Mouse (Mus musculus) adipocyte (in vitro differentiated cells): Measurements from ENCODE around the gene Zmynd12.

ENCODE experiments used
- DNase-seq: peaks from one replicate; pipeline ENCODE4 v3.0.0-alpha.2; 2016; ENCODE audit warnings: low spot score

Gene Zmynd12

DNA sequence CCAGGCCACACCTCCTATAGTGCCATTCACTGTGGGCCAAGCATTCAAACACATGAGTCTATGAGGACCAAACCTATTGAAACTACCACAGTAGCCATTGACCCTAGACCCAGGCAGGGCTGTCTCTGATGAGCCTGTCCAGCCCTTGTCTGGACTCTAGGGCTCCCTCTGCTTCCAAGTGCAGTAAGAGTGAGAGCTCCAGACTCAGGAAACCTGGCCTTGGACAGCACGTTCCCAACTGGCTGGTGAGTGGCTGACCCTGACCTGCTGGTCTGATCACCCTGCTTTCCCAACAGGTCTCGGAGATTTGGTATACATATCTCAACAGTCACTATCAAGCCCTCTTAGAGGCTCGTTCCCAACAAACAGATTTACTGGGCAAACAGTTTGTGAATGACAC, 25.2 kb downstream of the Zmynd12 start:
- DNase-seq, result no peak

DNA sequence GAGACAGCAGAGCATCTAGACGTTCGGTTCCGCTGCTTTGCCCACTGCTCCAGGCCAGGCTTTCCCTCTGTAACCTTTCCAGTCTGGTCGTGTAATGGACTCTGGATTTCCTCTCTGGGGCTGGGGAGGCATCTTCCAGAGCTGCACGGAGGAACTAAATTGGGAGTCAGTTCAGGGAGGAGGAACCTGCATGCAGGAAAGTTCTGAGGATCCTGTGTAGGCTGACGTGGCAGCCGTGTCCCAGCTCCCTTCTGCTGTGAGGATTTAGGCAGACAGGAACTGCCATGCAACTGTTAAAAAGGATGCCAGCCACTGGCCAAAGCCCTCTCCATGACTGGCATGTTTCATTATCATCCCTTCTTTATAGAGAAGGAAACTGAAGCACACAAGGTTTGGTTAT, 27.8 kb downstream of the Zmynd12 start:
- DNase-seq, result no peak

DNA sequence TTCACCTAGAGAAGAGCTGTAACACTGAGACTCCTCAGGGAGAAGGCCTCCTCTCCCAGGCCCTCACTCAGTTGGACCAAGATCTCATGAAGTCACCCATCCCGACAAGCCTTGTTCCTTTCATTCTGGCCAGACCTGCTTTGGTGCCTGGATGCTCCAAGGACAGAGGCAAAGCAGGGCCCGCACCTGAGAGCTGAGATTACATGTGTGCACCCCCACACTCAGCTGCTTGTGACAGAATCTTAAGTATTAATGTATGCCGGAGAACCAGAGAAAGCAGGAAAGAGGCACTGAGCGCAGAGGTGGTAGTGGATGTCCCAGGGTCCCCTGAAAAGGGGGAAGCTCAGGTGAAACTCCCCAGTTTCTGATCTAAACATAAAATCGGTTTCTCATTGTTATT, 30.5 kb downstream of the Zmynd12 start:
- DNase-seq, result no peak

DNA sequence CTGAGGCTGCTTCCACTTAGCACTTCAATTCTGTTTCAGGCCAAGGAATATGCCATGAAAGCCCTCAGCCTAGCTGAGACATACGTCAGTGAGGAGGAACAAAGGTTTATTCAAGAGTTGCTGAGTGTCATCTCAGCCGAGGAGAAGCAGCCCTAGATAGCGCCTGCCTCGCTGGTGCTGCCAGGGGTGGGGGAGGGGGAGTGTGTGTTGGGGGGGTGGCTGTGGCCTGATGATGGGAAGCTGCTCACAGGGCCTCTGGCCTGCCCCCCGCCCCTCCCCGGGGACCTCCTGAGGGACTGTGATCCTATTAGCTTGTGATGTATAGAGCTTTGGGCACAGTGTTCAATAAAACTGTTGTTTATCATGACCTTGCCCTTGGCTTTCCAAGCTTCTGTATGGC, 30.9 kb downstream of the Zmynd12 start:
- DNase-seq, result no peak

DNA sequence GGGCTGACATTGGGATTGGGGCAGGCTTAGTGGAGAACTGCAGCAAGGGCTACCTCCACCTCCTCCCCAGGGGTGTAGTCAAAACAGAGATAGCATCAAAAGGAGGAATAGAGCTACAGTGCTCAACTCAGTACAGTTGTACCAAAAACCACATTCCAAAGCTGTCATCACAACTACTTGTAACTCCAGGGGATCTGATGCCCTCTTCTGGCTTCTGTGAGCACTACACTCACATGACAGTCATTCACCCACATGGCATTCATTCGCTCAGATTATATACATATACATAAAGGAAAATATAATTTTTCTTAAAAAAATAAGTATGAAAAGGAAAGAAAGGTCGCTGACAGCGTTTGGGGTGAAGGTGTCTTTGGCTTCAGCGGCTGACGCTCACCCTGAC, 37.7 kb downstream of the Zmynd12 start:
- DNase-seq, result peak; percentile 14

DNA sequence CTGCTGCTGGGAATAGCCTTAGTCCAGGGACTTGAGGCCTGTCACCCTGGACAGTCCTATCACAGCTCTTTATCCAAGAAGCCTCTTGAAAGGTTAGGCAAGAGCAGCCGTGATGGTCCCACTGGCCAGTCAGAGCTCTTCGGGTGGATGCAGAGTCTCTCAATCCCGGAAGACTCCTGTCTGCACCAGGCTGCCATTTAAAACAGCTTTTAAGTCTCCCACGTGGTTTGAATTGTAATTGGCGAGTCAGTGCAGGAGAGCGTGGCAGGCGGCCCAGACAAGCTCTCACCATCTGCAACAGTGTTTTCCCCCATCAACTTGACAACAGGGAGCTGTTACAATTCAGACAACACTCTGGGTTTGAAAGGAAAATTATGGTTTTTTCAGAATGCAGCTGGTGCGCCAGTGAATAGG, 38.1 kb downstream of the Zmynd12 start:
- DNase-seq, result peak; percentile 72

DNA sequence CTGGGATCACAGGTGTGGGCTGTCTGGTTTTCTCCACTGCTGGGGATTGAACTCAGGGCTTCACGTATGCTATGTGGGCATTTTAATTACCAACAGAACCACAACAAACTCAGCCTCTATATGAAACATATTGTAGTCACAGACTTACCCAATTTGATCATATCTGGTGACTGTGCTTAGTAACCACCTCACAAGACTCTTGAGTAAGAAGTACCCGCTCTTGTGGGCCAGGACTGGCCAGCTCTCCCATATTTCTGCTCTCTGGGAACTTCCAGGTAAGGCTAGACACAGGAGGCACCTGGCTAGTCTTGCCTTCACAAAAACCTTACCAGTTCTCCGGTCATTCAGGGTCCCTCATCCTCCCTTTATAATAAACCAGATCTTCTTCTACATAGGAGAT, 39.8 kb downstream of the Zmynd12 start:
- no peak for DNase-seq

DNA sequence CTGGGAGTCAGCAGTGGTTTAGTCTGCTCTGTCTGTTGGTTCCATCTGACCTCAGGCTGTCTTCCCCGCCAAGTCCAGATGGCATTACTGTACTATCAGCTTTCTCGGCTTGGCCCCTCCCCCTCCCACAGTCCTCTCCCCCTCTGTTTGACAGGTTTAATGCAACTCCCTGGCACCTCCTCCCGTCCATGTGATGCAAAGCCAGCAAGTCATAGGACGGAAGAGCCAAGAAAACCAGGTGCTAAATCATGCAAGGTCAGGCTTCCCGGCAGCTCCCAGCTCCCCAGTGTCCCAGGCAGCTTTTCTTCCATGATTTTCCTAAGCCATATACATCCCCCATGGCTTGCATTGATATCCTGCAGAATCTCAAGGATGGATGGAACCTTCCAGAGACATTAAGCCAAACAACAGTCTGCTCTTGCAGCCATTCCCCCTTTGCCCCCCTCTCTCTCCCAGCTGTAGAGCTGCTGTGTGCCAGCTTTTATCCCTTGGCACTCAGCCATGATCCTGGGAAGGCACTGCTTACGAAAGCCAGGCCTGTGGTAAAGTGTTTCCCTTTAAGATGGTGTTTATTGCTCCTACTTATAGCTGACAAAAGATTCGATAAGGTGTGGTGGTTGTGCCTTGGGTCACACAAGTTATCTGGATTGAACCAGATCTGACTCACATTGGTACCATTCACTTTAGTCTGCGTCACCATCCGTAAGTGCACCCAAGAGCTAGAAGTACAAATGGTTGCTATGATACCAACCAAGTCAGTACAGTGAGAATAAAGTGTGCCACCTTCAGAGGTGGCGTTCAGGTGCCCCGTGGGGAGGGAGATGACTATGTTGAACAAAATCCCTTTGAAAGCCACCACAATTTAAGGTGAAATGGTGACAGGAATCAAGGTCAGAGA, 40.5 kb downstream of the Zmynd12 start:
- peak; percentile 89 for DNase-seq

DNA sequence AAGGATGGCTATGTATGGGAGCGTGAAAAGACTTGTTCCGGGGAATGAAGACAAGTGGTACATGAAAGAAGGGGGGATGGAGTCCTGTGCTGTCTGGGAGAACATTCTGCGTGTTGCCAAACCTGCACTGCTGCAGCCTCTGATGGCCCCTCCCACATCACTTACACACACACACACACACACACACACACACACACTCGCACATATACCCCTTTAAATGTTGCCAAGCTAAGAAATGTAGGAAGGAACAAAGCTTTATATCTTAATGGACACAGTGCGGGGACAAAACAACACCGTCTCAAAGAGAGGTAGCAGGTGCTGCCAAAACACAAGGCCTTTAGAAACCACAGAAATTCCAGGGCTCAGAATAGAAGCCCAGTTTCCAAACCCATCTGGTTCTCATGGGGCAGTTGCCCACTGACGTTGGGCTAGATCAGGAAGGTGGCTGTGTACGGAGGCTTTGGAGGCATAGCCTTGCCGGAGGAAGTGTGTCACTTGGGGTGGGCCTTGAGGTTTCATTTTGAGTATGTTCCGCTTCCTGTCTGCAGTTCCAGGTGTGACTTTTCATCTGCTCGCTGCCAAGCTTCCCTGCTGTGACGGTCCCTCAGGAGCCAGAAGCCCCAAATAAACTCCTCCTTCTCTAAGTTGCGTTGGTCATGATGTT, 41.3 kb downstream of the Zmynd12 start:
- DNase-seq, result no peak

DNA sequence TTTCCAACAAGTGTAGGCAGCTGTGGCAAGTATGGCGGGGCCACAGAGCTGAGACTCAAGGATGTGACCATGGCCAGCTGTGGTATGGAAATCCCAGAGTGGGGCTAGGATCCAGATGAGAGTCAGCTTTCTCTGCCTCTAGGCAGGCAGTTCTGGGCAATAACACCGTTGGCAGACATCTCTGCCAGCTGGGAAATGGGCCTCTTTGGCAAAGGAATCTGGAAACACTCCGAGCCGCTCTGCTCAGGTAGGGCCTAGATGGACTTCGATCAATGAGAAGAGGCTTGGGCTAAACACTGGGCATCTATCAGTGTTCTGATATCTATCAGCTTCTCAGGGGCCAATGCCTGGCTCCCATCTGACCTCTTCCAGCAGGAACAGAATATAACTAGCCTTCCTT, 43.2 kb downstream of the Zmynd12 start:
- no peak for DNase-seq

DNA sequence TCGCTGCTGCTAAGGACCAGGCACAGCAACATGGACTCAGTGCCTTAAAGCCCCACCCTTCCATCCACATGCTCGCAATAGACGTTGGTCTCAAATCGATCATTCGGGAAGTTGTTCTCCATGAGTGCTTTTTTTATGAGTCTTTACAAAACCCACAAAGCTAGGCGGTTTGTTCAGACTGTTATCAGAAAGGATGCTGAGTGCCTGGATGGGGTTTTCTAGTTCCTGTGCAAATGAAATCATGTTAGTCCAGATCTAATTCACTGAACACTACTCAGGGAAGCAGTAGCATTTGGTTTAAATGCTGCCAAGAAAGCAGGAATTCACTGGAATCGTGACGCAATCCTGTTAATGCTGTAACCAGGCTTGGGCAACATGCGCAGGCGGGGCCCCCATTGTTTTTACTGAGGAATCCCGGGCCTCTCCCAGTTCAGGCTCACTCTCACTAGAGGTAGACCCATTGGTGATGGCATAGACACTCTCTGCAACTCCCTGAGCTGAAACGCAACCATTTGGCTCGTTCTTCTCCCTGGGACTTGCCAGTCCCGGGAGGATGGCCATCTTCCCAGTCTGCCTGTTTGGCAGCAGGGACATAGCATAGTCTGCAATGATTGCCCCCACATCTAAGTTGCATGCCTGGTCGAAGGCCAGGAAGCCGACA, 45.2 kb downstream of the Zmynd12 start:
- DNase-seq, result peak; percentile 69

DNA sequence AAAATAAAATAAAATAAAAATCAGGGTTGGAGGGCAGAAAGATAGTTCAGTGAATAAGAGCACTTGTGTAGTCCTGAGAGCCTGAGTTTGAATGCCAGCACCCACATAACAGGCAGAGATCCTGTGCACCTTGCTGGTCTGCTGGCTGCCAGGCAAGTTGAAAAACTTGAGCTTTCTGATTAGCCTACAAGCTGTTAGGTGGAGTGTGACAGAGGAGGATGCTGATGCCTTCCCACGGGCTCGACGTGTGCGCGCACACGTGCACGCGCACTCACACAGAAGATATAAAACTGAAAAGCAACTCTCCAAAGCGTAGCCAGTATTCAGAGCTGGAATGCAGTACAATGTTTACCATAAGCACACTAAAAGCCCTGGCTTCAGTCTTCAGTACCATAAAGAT, 49.9 kb downstream of the Zmynd12 start:
- no peak for DNase-seq

DNA sequence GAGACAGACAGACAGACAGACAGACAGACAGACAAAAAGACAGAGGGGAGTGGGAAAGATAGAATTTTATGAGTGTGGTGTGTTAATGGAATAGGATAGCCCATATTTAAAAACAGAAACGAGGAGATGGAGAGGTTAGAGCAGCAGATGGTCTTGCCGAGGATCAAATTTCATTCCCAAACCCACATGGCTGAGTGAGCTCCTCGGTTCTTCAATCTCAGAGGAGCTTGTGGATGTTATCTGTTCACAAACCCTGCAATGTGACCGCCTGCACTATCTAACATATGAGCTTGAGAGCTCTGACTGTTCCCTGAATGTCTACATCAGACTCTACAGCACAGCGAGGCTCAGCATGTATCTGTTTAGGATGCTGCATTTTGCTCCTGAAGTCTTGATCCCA, 50.5 kb downstream of the Zmynd12 start:
- no peak for DNase-seq

DNA sequence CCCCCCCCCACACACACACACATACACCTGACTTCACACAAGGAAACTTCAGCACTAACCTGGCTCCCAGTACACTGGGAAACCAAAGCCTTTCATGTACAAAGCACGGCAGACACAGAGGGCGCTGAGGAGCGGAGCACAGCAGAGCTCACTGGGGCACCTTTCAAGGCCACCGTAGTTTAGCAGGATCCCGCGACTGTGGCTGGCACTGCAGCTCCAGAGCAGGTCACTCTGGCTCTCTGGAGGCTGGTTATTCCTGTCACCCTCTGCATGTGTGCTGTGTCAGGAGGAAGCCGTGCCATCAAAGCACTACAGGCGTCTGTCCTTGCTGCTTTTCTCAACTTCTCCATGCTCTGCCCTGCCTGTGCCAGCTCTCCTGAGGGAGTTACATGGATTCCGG, 60.4 kb downstream of the Zmynd12 start:
- no peak for DNase-seq

DNA sequence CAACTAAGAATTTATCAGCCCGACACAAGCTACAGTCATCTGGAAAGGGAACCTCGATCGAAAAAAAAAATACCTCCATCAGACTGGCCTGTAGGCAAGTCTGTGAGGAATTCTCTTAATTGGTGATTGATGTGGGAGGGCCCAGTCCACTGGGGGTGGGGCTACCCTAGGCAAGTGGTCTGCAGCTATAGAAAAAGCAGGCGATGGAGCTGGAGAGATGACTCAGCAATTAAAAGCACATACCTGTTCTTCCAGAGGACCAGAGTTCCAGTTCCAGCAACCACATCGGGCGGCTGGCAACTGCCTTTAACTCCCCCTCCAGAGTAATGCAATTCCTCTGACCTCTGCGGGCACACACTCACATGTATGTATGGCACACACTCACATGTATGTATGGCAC, 62.3 kb downstream of the Zmynd12 start:
- DNase-seq, result no peak

DNA sequence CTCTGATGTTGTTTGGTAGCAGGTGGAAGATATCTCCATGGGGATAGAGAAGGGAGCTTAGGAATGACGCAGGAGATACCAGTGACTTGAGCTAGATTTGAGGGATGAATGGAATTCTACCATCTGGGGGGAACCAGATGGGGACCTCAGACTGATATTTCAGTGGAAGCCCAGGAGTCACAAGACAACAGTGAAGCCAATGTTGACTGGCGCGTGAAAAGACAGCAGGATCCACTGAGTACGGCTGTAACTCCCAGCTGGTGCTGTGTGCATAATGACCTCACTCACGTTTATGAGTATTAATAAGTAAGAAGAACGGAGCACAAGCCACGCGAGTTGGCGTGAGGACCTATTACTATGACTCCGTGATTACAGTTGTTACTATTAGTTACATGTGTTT, 67.1 kb downstream of the Zmynd12 start:
- no peak for DNase-seq

DNA sequence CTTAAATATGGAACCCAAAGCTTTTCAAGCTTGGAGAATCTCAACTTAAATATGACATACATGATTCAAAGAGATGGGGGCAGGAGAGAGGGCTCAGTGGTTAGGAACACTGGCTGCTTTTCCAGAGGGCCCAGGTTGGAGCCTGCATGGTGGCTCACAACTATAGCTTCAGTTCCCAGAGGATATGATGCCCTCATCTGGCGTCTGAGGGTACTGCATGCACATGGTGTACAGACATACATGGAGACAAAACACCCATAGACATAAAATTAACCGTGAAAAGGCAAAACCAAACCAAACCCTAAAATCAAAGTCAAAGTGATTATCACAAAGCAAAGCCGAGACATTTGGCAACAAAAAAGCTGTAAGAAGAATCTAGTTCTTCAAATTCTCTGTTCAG, 68.2 kb downstream of the Zmynd12 start:
- DNase-seq, result no peak

DNA sequence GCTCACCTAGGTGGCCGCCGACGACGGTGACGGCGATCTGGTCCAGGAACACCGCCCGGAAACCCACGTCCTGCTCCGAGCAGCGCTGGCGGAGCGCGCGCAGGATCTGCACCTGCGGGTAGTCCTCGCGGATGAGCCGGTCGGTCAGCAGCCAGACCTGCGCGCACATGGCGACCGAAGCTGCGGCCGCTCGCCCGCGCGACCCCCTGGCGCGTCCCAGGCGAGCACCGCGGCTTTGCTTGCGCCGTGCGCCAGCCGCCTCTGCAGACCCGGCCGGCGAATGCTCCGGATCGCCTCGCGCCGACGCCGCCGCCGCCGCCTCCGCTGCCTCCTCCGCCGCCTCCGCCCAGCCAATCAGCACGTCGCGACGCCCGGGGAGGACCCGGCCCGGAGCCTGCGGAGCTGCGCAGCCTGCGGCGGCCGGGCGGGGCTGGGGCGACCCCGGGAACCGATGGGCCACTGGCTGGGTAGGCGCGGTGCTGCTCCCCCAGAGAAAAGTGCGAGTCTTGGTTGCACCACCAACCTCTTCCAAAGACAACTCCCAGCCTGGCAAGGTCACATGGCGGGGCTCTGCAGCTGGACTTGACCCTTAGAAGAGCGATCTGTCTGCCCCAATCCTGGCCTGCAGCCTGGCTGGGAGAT, 69.8 kb downstream of the Zmynd12 start, which contains the start of gene Rimkla:
Gene Rimkla, minus strand, starts transcription at position 338 of the 642 bp plus-strand sequence.
- no peak for DNase-seq

DNA sequence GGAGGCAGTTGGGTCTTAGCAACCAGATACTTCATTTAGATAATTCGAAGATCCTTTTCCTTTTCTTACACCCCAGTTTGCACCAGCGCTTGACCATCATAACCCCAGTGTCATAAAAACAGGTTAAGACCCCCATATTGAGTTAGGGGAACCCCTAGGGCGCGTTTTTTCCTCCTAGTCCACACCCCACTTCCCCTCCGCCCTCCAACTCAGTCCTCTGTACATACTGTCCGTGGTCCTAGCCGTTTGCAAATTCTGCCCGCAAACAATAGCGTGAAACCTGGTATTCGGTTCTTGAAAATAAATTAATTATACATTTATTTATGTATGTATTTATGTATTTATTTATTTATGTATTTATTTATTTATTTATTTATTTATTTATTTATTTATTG, 70.3 kb downstream of the Zmynd12 start:
- no peak for DNase-seq

DNA sequence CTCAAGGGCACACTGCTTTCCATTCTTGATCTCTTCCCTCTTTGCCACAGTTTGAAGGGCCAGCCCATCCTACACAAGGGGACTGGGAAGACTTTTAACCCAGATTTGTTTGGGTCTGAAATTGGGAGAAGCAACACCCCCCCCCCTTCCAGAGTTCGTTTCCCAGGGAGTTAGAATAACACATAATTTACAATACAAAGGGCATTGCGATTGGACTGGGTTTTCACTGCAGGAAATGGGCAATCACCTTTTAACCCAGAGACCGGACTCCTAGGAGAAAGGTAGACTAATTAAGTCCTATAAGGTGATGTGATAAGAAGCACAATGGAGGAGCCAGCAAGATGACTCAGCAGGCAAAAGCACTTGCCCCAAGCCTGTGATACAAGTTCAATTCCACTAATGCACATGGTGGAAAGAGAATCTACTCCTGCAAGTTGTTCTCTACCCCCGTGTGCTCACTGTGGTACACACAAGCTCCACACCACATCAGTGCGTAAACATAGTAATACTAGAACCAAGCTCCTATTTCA, 75.8 kb downstream of the Zmynd12 start:
- no peak for DNase-seq

DNA sequence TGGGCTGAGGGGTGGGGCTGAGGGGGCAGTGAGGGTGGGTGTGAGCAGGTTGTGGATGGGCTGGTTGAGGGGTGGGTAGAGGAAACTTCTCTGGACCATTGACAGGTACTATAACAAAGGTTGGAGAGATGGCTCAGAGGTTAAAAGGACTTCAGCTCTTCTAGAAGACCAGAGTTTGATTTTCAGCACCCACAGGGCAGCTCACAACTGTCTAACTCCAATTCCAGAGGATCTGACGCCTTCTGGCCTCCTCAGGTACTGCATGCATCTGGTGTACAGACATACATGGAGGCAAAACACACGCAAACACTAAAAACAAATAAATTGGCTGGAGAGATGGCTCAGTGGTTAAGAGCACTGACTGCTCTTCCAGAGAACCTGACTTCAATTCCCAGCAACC, 89.0 kb downstream of the Zmynd12 start:
- no peak for DNase-seq

DNA sequence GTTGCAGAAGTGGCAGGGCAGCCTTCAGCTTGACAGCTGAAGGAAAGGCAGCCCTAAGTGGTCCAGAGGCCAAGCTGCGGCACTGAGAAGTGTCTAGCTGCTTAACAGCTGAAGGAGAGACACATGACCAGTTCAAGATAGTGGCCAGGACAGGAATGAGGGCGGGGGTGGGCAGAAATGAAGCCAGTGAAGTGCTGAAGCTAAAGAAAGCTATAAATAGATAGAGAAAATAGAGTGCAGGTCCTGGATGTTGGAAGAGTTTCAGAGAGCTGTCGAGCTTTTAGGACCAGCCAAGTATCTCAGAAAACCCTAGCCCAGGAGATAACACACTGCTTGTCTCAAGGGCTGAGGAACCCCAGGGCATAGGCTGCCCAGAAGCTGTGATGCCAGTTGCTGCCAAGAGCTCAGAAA, 90.1 kb downstream of the Zmynd12 start:
- peak; percentile 19 for DNase-seq
